Mouse (Mus musculus) sigmoid colon, adult 10 weeks (tissue): Measurements from ENCODE around the gene Defa22. TPM values are rescaled to one million over a fixed set of nuclear protein-coding genes. Genes with fewer than 3 reads are reported as not detected.

Experiments used
- polyA plus RNA-seq: library from polyadenylated mRNA; stranded (reverse); fragments of 350-450 nt; fragmentation: Illumina TruSeq; extraction: RNeasy Lipid Tissue Mini Kit (QIAGEN cat#74804); gene quantifications from one replicate; pipeline ENCODE4 v1.2.3, GENCODE M21; 2014; ENCODE audit warnings: low read depth, low replicate concordance

Gene Defa22
- polyA plus RNA-seq: not detected

DNA sequence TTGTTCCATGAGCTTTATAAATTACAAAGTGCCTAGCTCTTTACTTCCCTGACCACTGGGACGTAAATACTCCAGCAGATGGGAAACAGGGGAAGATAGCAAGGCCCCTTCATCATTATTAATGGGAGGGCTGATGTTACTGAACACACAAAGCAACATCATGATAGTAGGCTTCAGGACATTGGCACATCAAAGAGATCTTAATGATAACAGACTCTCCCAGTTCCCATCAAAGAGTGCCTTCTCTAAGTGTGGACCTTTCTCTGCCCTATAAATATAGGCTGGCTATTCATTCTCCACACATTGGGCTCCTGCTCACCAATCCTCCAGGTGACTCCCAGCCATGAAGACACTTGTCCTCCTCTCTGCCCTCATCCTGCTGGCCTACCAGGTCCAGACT lies at the start of gene Defa22:
Defa22 (plus strand) TSS at position 301 of the 400 bp plus-strand sequence.

DNA sequence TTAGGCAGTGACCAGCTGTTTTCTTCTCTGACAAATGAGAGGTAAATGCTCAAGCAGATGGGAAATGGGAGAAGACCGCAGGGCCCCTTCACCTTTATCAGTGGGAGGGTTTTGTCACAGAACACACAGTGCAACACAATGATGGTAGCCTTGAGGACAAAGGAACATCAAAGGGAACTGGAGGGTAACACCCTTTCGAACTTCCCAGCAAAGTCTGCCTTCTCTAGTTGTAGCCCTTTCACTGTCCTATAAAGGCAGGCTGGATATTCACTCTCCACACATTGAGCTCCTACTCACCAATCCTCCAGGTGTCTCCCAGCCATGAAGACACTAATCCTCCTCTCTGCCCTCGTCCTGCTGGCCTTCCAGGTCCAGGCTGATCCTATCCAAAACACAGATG lies 27.7 kb upstream of the Defa22 start, which contains the start of gene Defa30:
Defa30 (plus strand) TSS at position 301 of the 400 bp plus-strand sequence.

GRCm38 (mm10) chr8:21191314-21191713 lies 29.2 kb downstream of the Defa22 start, which contains the start of gene Defa31:
TSS of gene Defa31 (plus strand) at chr8:21191614.

GRCm38 (mm10) chr8:21201261-21201660 lies 39.2 kb downstream of the Defa22 start, which contains the start of gene Gm15293:
TSS of gene Gm15293 (plus strand) at chr8:21201561.

Other genes with a start within 250 kb of the Defa22 start
- not detected for gene Gm6040, start 240.2 kb upstream of the Defa22 start, polyA plus RNA-seq
- not detected for gene AY761185, start 217.6 kb upstream of the Defa22 start, polyA plus RNA-seq
- gene Defa21, start 136.7 kb upstream of the Defa22 start, polyA plus RNA-seq: not detected
- not detected for gene Defa23, start 107.2 kb upstream of the Defa22 start, polyA plus RNA-seq
- not detected for gene Defa35, start 97.2 kb upstream of the Defa22 start, polyA plus RNA-seq
- gene Defa25, start 77.8 kb upstream of the Defa22 start, polyA plus RNA-seq: not detected
- not detected for gene Gm14851, start 66.2 kb upstream of the Defa22 start, polyA plus RNA-seq
- gene Defa30, start 27.6 kb upstream of the Defa22 start, polyA plus RNA-seq: not detected
- not detected for gene Defa31, start 29.3 kb downstream of the Defa22 start, polyA plus RNA-seq
- gene Gm15293, start 39.3 kb downstream of the Defa22 start, polyA plus RNA-seq: not detected
- gene Gm15292, start 87.5 kb downstream of the Defa22 start, polyA plus RNA-seq: not detected
- gene Defa27, start 153.3 kb downstream of the Defa22 start, polyA plus RNA-seq: not detected
- not detected for gene Defa29, start 164.7 kb downstream of the Defa22 start, polyA plus RNA-seq
- not detected for gene Defa2, start 216.2 kb downstream of the Defa22 start, polyA plus RNA-seq
- gene Defa33, start 229.5 kb downstream of the Defa22 start, polyA plus RNA-seq: not detected